Mouse (Mus musculus) megakaryocyte, adult 5-6 weeks (primary cell): ENCODE results near the gene Cxcl12. TPM values are rescaled to one million over a fixed set of nuclear protein-coding genes. Genes with fewer than 3 reads are reported as not detected.

Experiments
- ATAC-seq: 2 replicates; pipeline ENCODE4 v1.8.0; 2016; ENCODE audit warnings: mild to moderate bottlenecking, inconsistent platforms; ENCODE audit not compliant: poor library complexity, severe bottlenecking
- total RNA-seq, 2 experiments: library from RNA; stranded (forward) in 1 of 2; stranded (reverse) in 1 of 2; fragments of 153-499, 151-499 nt in 1 of 2; fragments of 221-1000, 200-1000 nt in 1 of 2; gene quantifications; 2 replicates each; pipeline versions ENCODE4 v1.2.3 to v1.2.4; 2015 to 2017

Gene Cxcl12
- total RNA-seq, 2 experiments from 2014 or later = 8.8 to 9.7 TPM

- ATAC-seq = peak; percentile 68
Measured at GRCm38 (mm10) chr6:117173876-117174275, 5.5 kb downstream of the Cxcl12 start.

GRCm38 (mm10) chr6:117175113-117175793 lies 6.9 kb downstream of the Cxcl12 start:
- no peak for ATAC-seq

- ATAC-seq = no peak
Measured at GRCm38 (mm10) chr6:117176406-117176805, 8.1 kb downstream of the Cxcl12 start.

- no peak for ATAC-seq
Measured at GRCm38 (mm10) chr6:117180303-117180702, 12.0 kb downstream of the Cxcl12 start.

DNA sequence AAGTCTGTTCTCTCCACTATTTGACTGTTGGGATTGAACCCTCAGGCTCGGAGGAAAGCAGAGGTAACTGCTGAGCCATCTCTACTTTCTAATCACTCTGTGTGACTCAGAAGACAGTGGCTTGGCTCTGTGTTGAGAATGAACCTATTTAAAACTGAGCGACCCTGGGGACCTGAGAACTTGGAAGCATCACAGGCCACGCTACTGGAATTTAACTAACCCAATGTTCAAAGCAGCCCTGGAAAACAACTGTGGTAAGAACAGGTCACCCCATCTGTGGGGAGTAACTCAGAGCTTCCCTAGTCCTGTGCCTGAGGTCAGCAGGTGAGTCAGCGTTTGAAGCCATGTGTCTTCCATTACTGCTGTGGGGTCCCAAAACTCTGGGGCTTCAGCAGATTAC lies 17.0 kb downstream of the Cxcl12 start:
- ATAC-seq = no peak

DNA sequence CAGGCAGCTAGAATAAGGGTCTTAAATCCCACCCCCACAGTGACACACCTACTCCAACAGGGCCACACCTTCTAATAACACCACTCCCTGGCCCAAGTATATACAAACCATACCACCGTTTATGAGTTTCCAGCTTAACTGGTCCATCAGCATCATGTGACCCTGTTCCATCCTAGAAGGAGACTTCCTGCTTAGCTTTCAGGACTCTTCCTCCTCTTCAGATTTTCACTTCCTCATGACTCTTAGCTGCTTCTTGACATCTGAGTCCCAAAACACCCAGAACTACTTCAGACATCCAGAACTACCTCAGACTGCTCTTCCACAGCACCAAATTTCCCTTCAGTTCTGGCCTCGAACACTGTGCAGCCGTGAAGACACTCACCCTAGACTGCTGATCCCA lies 22.1 kb downstream of the Cxcl12 start:
- ATAC-seq = peak; percentile 79

DNA sequence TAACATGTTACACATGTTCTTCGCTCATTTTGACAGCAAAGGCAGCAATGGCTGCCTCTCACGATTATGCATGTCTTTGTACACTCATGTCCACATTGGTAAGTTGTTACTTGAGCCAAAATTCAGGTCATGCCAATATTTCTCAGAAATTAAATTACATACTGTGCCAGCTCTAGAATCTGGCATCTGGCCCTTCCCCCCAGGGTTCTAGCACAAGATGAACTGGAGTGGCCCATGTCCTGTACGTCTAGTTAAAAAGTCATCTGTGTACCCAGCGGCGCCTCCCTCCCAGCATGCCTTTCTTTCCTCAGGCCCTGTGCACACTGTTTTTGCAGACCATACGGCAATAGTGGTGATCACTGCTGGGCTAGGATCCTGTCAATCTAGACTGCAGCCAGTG lies 23.4 kb downstream of the Cxcl12 start:
- ATAC-seq = no peak

GRCm38 (mm10) chr6:117192678-117193077 lies 24.3 kb downstream of the Cxcl12 start:
- no peak for ATAC-seq

- no peak for ATAC-seq
Measured at GRCm38 (mm10) chr6:117195270-117195669, 26.9 kb downstream of the Cxcl12 start.

GRCm38 (mm10) chr6:117198871-117199270 lies 30.5 kb downstream of the Cxcl12 start:
- no peak for ATAC-seq

- ATAC-seq = peak; percentile 41; the same call in 1 of the 2 replicates
Measured at GRCm38 (mm10) chr6:117199718-117200117, 31.4 kb downstream of the Cxcl12 start.

DNA sequence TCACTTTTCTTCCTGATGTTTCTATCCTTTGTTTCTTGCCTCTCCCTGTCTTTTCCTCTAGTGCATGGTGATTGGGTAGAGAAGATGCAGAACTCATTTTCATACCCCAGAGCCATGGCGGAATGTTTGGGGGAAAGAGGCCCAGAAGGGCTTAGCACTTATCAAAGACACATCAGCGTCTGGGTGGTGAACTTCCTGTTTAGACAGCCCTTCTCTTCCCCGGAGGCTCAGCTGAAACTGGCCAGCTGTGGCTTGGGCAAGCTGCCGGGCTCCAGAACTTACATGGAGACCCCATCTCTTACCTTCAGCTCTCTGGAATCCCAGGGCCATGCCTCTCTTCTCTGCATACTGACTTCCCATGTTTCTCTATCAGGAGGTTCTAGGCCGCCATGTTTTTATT lies 32.6 kb downstream of the Cxcl12 start:
- ATAC-seq = peak; percentile 69

- ATAC-seq = no peak
Measured at GRCm38 (mm10) chr6:117201396-117201795, 33.1 kb downstream of the Cxcl12 start.

- ATAC-seq = no peak
Measured at GRCm38 (mm10) chr6:117201859-117202258, 33.5 kb downstream of the Cxcl12 start.

- no peak for ATAC-seq
Measured at GRCm38 (mm10) chr6:117202856-117203400, 34.6 kb downstream of the Cxcl12 start.

- peak; percentile 67 for ATAC-seq
Measured at GRCm38 (mm10) chr6:117204112-117204511, 35.8 kb downstream of the Cxcl12 start.

- no peak for ATAC-seq
Measured at GRCm38 (mm10) chr6:117206834-117207233, 38.5 kb downstream of the Cxcl12 start.

DNA sequence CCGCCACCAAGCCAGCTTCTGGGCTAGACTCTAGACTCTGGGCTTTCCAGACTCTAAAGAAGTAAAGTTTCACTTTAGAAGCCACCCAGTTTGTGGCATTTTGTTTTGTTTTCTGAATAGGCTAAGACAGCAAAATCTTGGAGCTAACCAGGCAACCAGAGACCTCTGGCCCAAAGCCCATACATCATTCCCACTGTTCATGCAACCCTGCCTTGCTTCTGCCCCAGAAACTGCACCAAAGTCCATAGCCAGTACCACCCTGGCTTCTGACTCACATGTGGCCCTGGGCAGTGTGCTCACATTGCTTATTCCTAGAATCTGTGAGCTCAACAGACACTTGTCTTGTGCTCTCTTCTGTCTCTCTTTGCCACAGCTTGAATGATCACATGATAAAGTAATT lies 39.0 kb downstream of the Cxcl12 start:
- no peak for ATAC-seq

DNA sequence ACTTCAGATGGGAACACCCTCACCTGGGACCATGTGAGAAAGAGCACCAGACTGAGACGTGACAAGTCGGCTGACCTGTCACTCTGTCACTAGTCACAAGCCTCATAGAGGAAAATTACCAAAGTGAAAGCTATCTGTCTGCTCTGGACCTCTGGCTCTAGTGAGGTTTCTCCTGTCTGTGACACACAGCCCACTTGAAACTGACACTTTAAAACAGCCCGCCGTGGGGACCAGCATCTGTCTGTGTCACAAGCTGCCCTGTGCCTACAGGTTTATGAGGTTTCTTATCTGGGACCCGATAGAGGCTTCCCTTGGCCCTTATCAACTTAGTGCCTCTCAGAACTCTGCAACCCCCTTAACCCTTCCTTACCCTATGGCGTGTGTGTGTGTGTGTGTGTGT lies 41.8 kb downstream of the Cxcl12 start:
- no peak for ATAC-seq

DNA sequence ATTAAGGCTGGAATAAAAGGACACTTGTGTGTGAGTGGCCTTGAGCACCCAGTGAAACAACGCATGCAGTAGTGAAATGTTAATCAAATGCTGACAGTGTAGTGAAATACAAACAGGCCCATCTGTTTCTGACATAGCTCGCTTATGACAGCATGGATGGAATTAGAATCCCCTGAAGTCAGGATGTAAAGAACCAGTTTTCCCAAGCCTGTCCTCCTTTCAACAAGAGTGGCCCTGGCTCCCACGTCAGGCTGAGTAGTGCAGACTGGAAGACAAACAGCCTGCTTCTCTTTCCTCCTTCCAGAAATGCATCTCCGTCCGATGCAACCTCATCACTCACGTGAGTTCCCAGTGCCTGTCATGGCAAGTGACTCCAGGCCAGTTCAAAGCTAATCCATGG lies 42.2 kb downstream of the Cxcl12 start:
- no peak for ATAC-seq

GRCm38 (mm10) chr6:117214506-117214905 lies 46.2 kb downstream of the Cxcl12 start:
- ATAC-seq = no peak

- peak; percentile 92 for ATAC-seq
Measured at GRCm38 (mm10) chr6:117218442-117219299, 50.3 kb downstream of the Cxcl12 start.
